Mouse (Mus musculus): Measurements from ENCODE around the gene Wdpcp.

The Wdpcp gene

DNA sequence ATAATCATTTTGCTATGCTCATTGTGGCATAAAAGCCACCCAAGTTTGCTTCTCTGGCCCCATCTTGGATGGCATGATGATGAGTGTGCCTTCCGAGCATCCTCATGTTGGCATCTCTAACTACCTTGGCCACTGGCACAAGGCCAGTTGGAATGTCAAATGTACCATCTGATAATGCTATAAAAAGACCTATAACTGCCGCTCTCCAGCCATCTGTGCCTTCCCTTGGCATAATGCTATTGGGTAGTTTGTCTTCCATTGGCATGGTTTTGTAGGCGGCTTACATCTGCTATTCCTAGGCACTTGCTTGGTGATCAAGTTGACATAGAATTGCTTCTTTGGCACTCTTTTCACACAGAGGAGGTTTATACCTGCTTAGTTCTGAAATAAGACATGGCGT is 191.2 kb downstream of the Wdpcp start:
- DNase-seq = no peak

DNA sequence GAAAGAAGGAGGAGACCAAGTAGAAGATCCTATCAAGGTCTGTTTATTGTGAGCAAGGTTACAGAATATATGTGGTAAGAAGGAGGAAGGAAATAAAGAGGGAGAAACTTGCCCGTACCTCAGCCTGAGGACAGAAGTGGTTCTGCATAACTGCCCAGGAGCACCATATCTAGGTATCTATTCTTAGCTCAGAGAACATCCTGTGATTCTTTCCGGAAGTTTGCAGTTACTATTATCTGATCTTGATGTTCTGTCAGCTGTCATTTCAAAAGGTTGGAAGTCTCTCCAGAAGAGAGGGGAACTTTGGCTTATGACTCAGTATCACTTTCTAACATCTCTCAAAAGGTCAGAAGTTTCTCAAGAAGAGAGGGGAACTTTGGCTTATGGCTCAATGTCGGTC is 216.8 kb downstream of the Wdpcp start:
- no peak for DNase-seq

DNA sequence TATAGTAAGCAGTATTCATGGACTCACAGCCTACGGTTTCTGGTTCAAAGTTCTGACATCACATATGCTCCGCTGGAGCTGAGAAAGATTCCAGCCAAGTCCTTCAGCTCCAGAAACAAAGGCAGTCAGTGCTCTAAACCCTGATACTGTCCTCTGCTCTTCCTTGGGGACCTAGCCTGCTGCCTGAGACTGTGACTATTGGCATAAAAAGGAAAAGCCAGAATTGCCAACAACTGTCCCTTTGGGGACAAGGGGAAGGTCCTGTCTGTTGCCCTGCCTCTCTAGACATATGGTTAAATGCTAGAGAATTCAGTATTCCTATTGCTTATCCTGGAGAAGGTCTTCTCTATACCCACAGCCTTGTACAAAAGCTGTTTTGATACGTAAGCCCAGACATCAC is 252.9 kb downstream of the Wdpcp start:
- no peak for DNase-seq

DNA sequence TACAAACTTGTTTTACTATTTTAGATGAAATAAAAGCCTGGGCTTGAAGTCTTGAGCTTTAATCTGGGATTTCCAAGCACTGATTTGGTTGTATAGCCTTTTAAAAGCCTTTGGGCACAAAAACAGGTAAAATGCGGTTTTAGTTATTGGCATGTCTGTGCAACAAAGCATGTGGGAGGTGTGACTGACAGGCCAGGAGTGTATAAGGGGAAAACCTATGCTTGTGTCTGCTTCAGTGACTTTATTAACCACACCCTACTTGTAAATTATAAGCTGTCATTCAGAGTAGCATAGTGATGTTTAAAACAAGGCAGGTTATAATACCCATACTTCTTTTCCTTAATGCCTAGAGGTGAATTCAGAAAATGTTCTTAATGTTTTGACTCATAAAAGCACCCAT is 254.5 kb downstream of the Wdpcp start:
- no peak for DNase-seq

DNA sequence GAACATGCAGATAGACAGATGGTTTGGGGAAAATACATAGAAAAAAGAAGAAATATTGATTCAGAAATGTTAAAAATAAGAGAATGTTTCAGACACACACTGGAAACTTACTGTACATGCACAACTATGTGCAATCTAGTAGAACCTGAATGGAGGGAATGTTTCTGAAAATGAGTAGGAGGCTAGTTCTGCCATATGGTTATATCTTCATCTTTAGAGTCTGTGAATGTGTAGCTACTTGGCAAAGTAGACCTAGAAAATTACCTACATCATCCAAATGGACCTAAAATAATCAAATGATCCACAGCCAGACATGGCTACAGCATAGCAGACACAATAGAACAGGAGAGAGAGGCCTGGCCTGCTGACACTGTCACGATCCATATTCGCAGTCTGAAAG is 275.0 kb downstream of the Wdpcp start:
- DNase-seq = no peak

DNA sequence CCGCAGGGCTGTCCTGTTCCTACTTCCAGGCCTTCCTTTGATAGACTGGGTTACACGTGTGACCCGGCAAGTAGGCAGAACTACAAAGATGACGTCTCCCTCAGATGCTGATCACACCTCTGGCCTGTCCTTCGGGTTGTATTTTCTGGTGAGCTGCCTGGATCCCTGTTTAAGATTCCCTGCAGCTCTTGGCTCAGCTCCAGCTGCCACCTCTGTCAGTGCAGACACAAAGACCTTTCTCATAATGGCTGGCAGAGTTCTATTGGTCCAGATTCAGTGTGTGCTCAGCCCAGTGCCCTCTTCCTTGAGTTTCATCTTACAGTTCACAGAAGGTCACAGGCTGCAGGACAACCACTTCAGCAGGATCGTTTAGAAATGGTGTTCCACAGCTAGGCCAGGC is 292.0 kb downstream of the Wdpcp start:
- DNase-seq = no peak

DNA sequence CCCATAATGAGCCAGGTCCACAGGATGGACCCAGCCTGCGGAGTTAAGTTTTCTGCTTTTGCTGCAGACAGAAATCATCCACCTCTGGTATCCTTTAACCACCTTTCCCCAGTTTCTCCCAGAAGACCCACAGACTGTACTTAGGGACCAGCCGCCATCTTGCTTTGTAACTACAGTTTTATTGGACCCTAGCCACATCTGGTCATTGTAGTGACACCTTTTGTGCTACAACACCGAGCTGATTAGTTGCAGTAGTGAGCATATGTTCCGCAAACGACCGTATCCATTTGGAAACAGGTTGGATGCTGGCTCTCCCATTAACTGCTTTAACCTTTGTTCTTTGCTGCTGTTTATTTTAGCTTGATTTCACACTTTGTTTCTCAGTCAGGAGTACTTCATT is 292.5 kb downstream of the Wdpcp start:
- no peak for DNase-seq

DNA sequence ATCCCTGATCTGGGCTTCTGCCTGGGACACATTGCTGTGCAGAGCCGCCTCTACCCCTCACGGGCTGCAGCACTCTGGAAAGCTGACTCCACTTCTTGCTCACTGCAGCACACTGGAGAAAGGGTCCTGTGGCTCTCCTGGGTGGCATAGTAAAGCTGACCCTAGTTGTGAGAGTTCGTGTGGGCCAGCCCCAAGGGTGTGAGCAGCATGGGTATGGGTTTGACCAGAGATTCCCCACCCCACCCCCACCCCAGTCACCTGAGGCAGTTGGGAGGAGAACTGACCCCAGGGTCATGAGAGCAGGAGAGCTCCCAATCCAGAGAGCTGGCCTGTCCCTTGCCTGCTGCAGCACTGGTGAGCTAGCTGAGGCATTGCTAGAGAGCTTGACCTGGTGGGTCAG is 296.6 kb downstream of the Wdpcp start:
- no peak for DNase-seq

DNA sequence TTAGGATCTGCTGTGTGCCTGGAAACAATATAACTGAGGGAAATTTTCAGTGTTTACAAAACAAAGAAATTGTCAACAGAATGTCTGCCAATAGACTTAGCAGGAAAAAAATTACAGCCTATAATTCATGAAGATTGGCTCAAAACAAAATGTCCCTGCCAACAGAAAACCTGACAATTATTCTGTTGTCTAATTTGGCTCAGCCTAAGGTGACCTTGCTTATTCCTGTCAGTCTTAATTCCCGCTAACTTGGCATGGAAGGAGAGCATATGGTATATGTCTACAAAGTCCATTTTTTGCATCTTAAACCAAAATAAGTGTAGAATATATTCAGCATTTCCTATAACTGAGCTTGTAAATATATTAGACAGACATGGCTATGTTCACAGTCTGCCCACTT is 298.8 kb downstream of the Wdpcp start:
- no peak for DNase-seq

DNA sequence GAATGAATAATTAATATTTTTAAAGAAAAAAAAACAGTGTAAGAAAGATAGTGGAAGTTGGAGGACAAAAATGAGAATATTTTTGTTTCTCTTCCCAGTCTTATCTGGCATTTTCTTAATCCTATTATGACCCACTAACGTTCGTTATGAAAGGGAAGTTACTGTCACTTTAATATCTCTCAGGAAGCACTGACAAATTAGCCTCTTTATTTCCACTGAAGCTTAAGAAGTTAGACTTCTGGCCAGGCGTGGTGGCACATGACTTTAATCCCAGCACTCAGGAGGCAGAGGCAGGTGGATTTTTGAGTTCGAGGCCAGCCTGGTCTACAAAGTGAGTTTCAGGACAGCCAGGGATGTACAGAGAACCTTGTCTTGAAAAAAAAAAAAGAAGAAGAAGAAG is 299.7 kb downstream of the Wdpcp start:
- no peak for DNase-seq

DNA sequence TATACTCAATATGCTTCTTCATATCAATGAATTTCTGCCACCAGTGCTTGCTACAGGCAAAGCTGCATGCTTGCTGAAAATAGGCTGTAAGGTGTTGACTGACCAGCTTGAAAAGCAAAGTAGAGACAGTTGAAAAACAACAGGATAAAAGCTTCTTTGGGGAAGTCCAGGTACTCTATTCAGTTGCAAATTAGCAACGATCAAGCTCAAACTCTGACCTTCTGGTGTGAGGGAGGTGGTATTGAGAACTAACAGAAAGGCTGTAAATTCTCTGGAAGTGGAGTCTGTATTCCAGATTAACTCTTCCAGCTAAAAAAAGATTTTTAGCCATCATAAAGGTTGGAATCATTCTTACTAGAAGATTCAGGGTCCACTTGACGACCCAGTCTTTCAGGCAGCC is 303.0 kb downstream of the Wdpcp start:
- no peak for DNase-seq

DNA sequence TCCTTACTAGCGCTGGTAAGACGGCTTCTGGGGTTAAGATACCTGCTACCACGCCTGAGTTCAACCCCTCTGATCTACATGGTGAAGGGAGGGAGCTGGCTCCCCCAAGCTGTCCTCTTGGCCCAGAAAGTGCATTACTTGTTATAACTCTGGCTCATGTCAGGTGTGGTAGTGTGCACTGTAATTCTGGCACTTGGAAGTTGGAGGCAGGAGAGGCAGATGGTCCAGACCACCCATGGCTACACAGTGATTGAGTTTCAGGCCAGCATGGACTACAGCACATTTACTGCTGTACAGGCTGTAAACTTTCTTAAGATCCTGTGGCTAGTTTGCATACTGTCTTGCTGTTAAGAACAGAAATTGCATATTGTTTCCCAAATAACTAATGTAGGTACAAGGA is 322.7 kb downstream of the Wdpcp start:
- no peak for DNase-seq

DNA sequence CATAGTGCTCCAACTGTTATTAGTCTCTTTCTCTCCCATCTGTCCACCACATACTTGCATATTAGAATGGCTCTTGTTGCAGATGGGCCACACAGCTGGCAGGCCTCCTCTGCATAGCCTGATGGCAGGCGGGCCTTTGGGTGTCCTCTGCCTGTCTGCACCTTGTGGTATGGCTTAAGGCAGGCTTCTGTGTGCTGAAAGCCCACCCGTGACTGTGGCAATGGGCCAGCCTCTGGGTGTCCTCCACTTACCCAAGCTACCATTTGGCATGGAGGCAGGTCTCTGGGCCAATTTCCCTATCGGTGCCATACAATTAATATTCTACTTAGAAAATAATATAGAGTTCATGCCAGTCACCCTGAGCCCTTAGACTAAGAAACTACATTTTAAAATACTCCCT is 350.5 kb downstream of the Wdpcp start:
- no peak for DNase-seq

Measured in thymus, adult 18-20 months (tissue).